Mouse (Mus musculus): ENCODE data around the gene Zc3h12d. TPM values are rescaled to one million over a fixed set of nuclear protein-coding genes. Genes with fewer than 3 reads are reported as not detected.

Zc3h12d gene
- total and polyA plus RNA-seq, 2 experiments from 2014 or later = 0.04 to 0.20 TPM

GRCm38 (mm10) chr10:7860494-7860893 lies 28.2 kb downstream of the Zc3h12d start:
- Histone ChIP-seq H3K36me3 (replicated peaks; ENCODE audit: control insufficient read depth, insufficient read depth, low read length) (no peaks in the 10 kb centered on the region), H3K4me3 (ENCODE audit: low read depth, low read length) (no peak overlapping the region), H3K4me1 (ENCODE audit: control insufficient read depth, insufficient read depth) (no peaks in the 10 kb centered on the region), H3K4me2 (ENCODE audit: low read depth, low read length) (no peak overlapping the region), H3K9me3 (replicated peaks; ENCODE audit: control insufficient read depth, low read length) (0 out of 2 replicates have a peak, but pooled peaks cover 2% of the 10 kb centered on the region), H3K9ac (replicated peaks; ENCODE audit: low read depth, low read length) (no peak overlapping the region), H3K27ac (ENCODE audit: low read depth) (no peak overlapping the region), H3K27me3 (ENCODE audit: control insufficient read depth, insufficient read depth, low read length) (no peaks in the 10 kb centered on the region)
- TF ChIP-seq CTCF (IDR thresholded peaks at IDR 0.05; ENCODE audit: low read depth) (no peak), EP300 (IDR thresholded peaks at IDR 0.05; ENCODE audit: low read depth) (no peak)
- DNase-seq (ENCODE audit: low spot score) (no peak), ATAC-seq (ENCODE audit: insufficient read depth, low read depth) (no peak)
- 80% methylated on average over 7 of the region's 7 CpGs for WGBS

DNA sequence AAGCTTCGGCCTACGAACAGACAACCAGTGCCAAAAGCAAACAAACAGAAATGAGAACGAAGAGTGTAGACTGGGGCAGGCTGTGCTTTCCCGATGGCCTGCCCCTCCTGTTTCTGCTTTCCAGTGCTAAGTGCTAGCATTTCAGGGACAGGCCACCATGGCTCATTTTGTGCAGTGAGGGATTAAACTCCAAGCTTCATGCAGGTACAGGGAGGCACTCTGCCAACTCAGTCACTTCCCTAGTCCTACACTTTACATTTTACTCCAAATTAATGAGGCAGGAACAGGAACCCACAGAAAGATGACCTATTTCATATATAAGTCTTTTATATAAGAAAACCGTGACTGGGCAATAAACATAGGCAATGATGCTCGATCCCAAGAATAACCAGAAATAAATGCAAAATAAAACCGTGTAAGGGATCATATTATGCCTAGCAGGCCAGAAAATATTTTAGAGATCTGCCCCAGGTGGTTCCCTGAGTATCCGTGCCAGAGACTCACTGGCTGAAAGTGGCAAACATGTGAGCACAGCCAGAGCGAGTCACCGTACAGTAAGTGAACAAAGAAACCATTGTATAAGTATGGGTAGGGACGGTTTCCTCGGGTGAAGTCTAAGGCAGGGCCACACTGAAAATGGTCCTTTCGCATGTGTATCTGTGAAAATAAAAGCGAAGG lies 29.1 kb downstream of the Zc3h12d start:
- WGBS = 85% methylated on average over 14 of the region's 14 CpGs
- Histone ChIP-seq H3K27ac (ENCODE audit: low read depth) (no peak overlapping the region), H3K9me3 (replicated peaks; ENCODE audit: control insufficient read depth, low read length) (0 out of 2 replicates have a peak, but pooled peaks cover 2% of the 10 kb centered on the region), H3K4me3 (ENCODE audit: low read depth, low read length) (no peak overlapping the region), H3K9ac (replicated peaks; ENCODE audit: low read depth, low read length) (no peak overlapping the region), H3K27me3 (ENCODE audit: control insufficient read depth, insufficient read depth, low read length) (0 out of 2 replicates have a peak, but pooled peaks cover under 1% of the 10 kb centered on the region), H3K4me2 (ENCODE audit: low read depth, low read length) (no peak overlapping the region), H3K4me1 (ENCODE audit: control insufficient read depth, insufficient read depth) (no peaks in the 10 kb centered on the region), H3K36me3 (replicated peaks; ENCODE audit: control insufficient read depth, insufficient read depth, low read length) (no peaks in the 10 kb centered on the region)
- TF ChIP-seq CTCF (IDR thresholded peaks at IDR 0.05; ENCODE audit: low read depth) (no peak), EP300 (IDR thresholded peaks at IDR 0.05; ENCODE audit: low read depth) (no peak)
- DNase-seq (ENCODE audit: low spot score) (no peak), ATAC-seq (ENCODE audit: insufficient read depth, low read depth) (no peak)

DNA sequence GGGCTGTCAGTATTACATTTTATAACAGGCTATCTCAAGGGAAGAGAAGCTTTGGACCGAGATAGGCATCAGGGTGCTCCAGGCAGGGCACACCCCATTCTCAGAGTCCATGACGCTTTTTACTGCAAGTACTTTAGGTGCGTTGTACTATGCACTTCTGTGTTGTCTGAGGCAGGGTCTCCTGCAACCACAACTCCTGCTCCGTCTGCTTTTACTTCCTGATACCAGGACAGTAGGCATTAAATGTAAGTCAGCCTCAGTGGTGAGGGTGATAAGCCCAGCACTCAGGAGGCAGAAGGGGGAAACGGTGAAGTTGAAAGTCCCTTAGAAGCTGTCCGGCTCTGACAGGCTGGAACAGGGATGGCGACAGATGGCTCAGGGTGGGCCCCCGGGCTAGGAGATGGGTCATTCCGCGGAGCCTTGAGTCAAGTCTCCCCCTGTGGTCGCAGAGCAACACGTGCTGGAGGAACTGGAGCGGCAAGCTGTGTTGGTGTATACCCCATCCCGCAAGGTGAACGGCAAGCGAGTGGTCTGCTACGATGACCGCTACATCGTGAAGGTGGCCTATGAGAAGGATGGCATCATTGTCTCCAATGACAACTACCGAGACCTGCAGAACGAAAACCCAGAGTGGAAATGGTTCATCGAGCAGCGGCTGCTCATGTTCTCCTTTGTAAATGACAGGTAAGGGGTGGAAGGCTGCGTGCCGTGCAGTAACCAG lies 29.8 kb downstream of the Zc3h12d start:
- Histone ChIP-seq H3K4me1 (ENCODE audit: control insufficient read depth, insufficient read depth) (0 out of 2 replicates have a peak, but pooled peaks cover under 1% of the 10 kb centered on the region), H3K36me3 (replicated peaks; ENCODE audit: control insufficient read depth, insufficient read depth, low read length) (no peaks in the 10 kb centered on the region), H3K4me3 (ENCODE audit: low read depth, low read length) (no peak overlapping the region), H3K4me2 (ENCODE audit: low read depth, low read length) (no peak overlapping the region), H3K9me3 (replicated peaks; ENCODE audit: control insufficient read depth, low read length) (0 out of 2 replicates have a peak, but pooled peaks cover 2% of the 10 kb centered on the region), H3K9ac (replicated peaks; ENCODE audit: low read depth, low read length) (no peak overlapping the region), H3K27ac (ENCODE audit: low read depth) (no peak overlapping the region), H3K27me3 (ENCODE audit: control insufficient read depth, insufficient read depth, low read length) (0 out of 2 replicates have a peak, but pooled peaks cover 4% of the 10 kb centered on the region)
- WGBS = 93% methylated on average over 25 of the region's 25 CpGs
- DNase-seq (ENCODE audit: low spot score) (no peak), ATAC-seq (ENCODE audit: insufficient read depth, low read depth) (no peak)
- TF ChIP-seq CTCF (IDR thresholded peaks at IDR 0.05; ENCODE audit: low read depth) = no peak
- TF ChIP-seq EP300 (IDR thresholded peaks at IDR 0.05; ENCODE audit: low read depth) = no peak

DNA sequence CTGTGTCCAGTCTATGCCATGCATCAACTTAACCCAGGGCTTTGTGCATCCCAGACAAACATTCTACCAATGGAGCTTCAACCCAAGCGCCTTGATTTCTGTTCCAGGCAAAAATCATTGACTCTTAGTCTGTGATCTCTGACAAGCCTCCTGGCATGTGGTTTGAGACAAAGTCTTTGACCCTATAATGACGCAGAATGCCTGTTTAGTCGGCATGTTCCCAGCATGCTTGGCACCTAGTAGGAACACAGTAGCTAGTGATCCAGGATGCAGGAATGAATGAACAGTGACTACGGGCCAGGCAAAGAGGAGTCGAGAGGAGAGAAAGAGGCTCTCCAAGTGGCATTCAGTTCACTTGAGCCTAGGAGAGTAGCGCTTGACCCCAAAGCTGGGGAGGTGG lies 31.1 kb downstream of the Zc3h12d start:
- DNase-seq (ENCODE audit: low spot score) = no peak
- Histone ChIP-seq H3K27me3 (ENCODE audit: control insufficient read depth, insufficient read depth, low read length) (peaks cover 16% of the 10 kb centered on the region), H3K27ac (ENCODE audit: low read depth) (no peak overlapping the region), H3K4me2 (ENCODE audit: low read depth, low read length) (no peak overlapping the region), H3K9me3 (replicated peaks; ENCODE audit: control insufficient read depth, low read length) (0 out of 2 replicates have a peak, but pooled peaks cover 2% of the 10 kb centered on the region), H3K4me1 (ENCODE audit: control insufficient read depth, insufficient read depth) (0 out of 2 replicates have a peak, but pooled peaks cover 4% of the 10 kb centered on the region), H3K9ac (replicated peaks; ENCODE audit: low read depth, low read length) (no peak overlapping the region), H3K4me3 (ENCODE audit: low read depth, low read length) (no peak overlapping the region), H3K36me3 (replicated peaks; ENCODE audit: control insufficient read depth, insufficient read depth, low read length) (no peaks in the 10 kb centered on the region)
- WGBS = 89% methylated on average over 6 of the region's 6 CpGs
- ATAC-seq (ENCODE audit: insufficient read depth, low read depth) = no peak
- no peak for TF ChIP-seq EP300 (IDR thresholded peaks at IDR 0.05; ENCODE audit: low read depth)
- no peak for TF ChIP-seq CTCF (IDR thresholded peaks at IDR 0.05; ENCODE audit: low read depth)

GRCm38 (mm10) chr10:7864184-7864583 lies 31.9 kb downstream of the Zc3h12d start:
- Histone ChIP-seq H3K9ac (replicated peaks; ENCODE audit: low read depth, low read length) (no peak overlapping the region), H3K4me1 (ENCODE audit: control insufficient read depth, insufficient read depth) (0 out of 2 replicates have a peak, but pooled peaks cover 4% of the 10 kb centered on the region), H3K4me2 (ENCODE audit: low read depth, low read length) (no peak overlapping the region), H3K36me3 (replicated peaks; ENCODE audit: control insufficient read depth, insufficient read depth, low read length) (no peaks in the 10 kb centered on the region), H3K27me3 (ENCODE audit: control insufficient read depth, insufficient read depth, low read length) (peaks cover 19% of the 10 kb centered on the region), H3K4me3 (ENCODE audit: low read depth, low read length) (no peak overlapping the region), H3K9me3 (replicated peaks; ENCODE audit: control insufficient read depth, low read length) (0 out of 2 replicates have a peak, but pooled peaks cover 2% of the 10 kb centered on the region), H3K27ac (ENCODE audit: low read depth) (no peak overlapping the region)
- 57% methylated on average over 6 of the region's 6 CpGs for WGBS
- TF ChIP-seq CTCF (IDR thresholded peaks at IDR 0.05; ENCODE audit: low read depth) = no peak
- no peak for DNase-seq (ENCODE audit: low spot score)
- 0 out of 2 replicates have a peak, but pooled peaks have one; percentile 24 for ATAC-seq (ENCODE audit: insufficient read depth, low read depth)
